Comparison of ENCODE assay signal across 26 mouse cellular contexts in the genomic region with DNA sequence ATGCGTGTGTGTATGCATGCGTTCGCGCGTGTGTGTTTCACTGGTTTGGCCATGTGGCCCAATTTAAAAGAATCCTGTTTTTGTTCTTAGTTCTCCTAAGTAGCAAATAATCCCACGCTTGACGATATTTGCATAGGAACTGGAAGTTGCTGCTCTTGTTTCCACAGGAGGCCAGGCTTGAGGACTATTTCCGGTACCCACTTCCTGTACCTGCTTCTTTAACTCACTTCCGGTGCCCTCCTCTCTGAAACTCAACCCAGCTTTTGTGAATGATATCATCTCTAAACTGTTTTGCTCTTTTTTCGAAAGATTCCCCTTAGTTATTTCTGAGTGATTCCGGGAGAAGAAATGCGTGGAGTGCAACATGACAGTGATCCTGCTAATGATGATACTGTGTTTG.
DNase-seq lines count a peak whose midpoint lies in the region; ATAC-seq lines count a peak whose summit lies in the region.
"Had no signal": no experiment of that assay in that cellular context is flagged by ENCODE, and none has a peak within 500 bp of the region (broad histone marks: within the 10 kb centered on the region; RNA-seq: fewer than 3 reads in every experiment).

No protein-coding gene starts in this region.

- no peaks in the 10 kb centered on the region for H3K36me3 ChIP-seq in midbrain, embryonic 15.5 days (replicated peaks)
- no peaks in the 10 kb centered on the region for H3K36me3 ChIP-seq in kidney, embryonic 16.5 days (ENCODE audit: insufficient read depth, low read length)
- H3K36me3 ChIP-seq: forebrain, embryonic 10.5 days; hindbrain, embryonic 15.5 days; limb, embryonic 13.5 days; midbrain, embryonic 13.5 days; stomach, embryonic 15.5 days had no signal

- no peak overlapping the region for H3K27ac ChIP-seq in midbrain, embryonic 15.5 days
- H3K27ac ChIP-seq in kidney, embryonic 16.5 days (ENCODE audit: low read length): no peak overlapping the region
- H3K27ac ChIP-seq: forebrain, embryonic 10.5 days; gastrocnemius, adult 2 months; hindbrain, embryonic 15.5 days; limb, embryonic 13.5 days; liver, embryonic 14.5 days; midbrain, embryonic 13.5 days; stomach, embryonic 15.5 days had no signal

- no peaks in the 10 kb centered on the region for H3K9me3 ChIP-seq in midbrain, embryonic 15.5 days
- no peaks in the 10 kb centered on the region for H3K9me3 ChIP-seq in kidney, embryonic 16.5 days (ENCODE audit: low read length)
- H3K9me3 ChIP-seq: forebrain, embryonic 10.5 days; hindbrain, embryonic 15.5 days; limb, embryonic 13.5 days; midbrain, embryonic 13.5 days; stomach, embryonic 15.5 days had no signal

- no peak for ATAC-seq in midbrain, embryonic 15.5 days (replicated peaks)
- no peak for ATAC-seq in kidney, embryonic 16.5 days (ENCODE audit: low FRiP score, low TSS enrichment)
- ATAC-seq: activated CD4-positive, CD25-positive, alpha-beta regulatory T cell, adult 4 months; midbrain, embryonic 13.5 days had no signal

- H3K27me3 ChIP-seq in midbrain, embryonic 15.5 days (replicated peaks): no peaks in the 10 kb centered on the region
- no peaks in the 10 kb centered on the region for H3K27me3 ChIP-seq in kidney, embryonic 16.5 days (ENCODE audit: insufficient read depth, low read length)
- H3K27me3 ChIP-seq: hindbrain, embryonic 15.5 days; stomach, embryonic 15.5 days had no signal

- peak; percentile 9 for DNase-seq in adrenal gland, adult 2 months
- no peak for DNase-seq in adrenal gland, postnatal 4 days (ENCODE audit: low spot score in 2 of 2)
- peak; percentile 50 for DNase-seq in 416B (ENCODE audit: low read depth)
- DNase-seq in c-Kit-positive CD71-negative TER-119-negative erythroid progenitor cells, embryonic 14.5 days (ENCODE audit: low read depth): peak; percentile 3
- peak; percentile 2 for DNase-seq in natural killer cell, adult 2 months (ENCODE audit: low spot score in 2 of 2)
- no peak for DNase-seq in urinary bladder, postnatal 25 days (ENCODE audit: low spot score)
- DNase-seq: adrenal gland, postnatal 14 days; cerebellum, adult 18-20 months; cerebellum, postnatal 36 days; gastrocnemius, adult 2 months; heart, adult 11 months; heart, postnatal 36 days; kidney, adult 11 months; kidney, postnatal 36 days; layer of hippocampus, adult 9-11 months; lung, postnatal 10 days; retina, postnatal 1 day had no signal

- H3K9ac ChIP-seq in midbrain, embryonic 15.5 days: no peak overlapping the region
- no peak overlapping the region for H3K9ac ChIP-seq in kidney, embryonic 16.5 days (replicated peaks; ENCODE audit: low read length)
- H3K9ac ChIP-seq: hindbrain, embryonic 15.5 days; limb, embryonic 13.5 days; liver, embryonic 14.5 days; midbrain, embryonic 13.5 days; stomach, embryonic 15.5 days had no signal

- H3K4me2 ChIP-seq in midbrain, embryonic 15.5 days: no peak overlapping the region
- H3K4me2 ChIP-seq in kidney, embryonic 16.5 days (replicated peaks; ENCODE audit: low read depth, low read length): no peak overlapping the region
- H3K4me2 ChIP-seq: hindbrain, embryonic 15.5 days; limb, embryonic 13.5 days; midbrain, embryonic 13.5 days; stomach, embryonic 15.5 days had no signal

- peaks cover 13% of the 10 kb centered on the region for H3K4me1 ChIP-seq in midbrain, embryonic 15.5 days
- H3K4me1 ChIP-seq in kidney, embryonic 16.5 days (ENCODE audit: insufficient read depth, low read length): peaks cover 7% of the 10 kb centered on the region; the same call in 1 of the 2 replicates

- WGBS in midbrain, embryonic 15.5 days: 91% methylated on average over 12 of the region's 12 CpGs
- 83% methylated on average over 12 of the region's 12 CpGs for WGBS in kidney, embryonic 16.5 days

- no peak overlapping the region for H3K4me3 ChIP-seq in midbrain, embryonic 15.5 days
- no peak overlapping the region for H3K4me3 ChIP-seq in kidney, embryonic 16.5 days (ENCODE audit: low read length)
- H3K4me3 ChIP-seq: forebrain, embryonic 10.5 days; gastrocnemius, adult 2 months; hindbrain, embryonic 15.5 days; limb, embryonic 13.5 days; midbrain, embryonic 13.5 days; stomach, embryonic 15.5 days had no signal

Comparison
In these comparisons a context has a peak if more than half of its experiments do, and no peak if none do; other contexts are left out.
1. DNase-seq: peak in adrenal gland, adult 2 months (single experiment), 416B (single experiment), c-Kit-positive CD71-negative TER-119-negative erythroid progenitor cells, embryonic 14.5 days (single experiment) and natural killer cell, adult 2 months (2 of 2); none in adrenal gland, postnatal 4 days (0 of 2) and urinary bladder, postnatal 25 days (single experiment).